Mouse (Mus musculus) brown adipose tissue, adult 24 weeks (tissue): ENCODE results near the gene CK137956. TPM values are rescaled to one million over a fixed set of nuclear protein-coding genes. Genes with fewer than 3 reads are reported as not detected.

ENCODE experiments used
- H3K27ac ChIP-seq: fragments of 200-500 bp; replicated peaks from 2 replicates; pipeline ENCODE4 v1.5.1; 2012; ENCODE audit warnings: low read depth, mild to moderate bottlenecking, low read length
- H3K4me1 ChIP-seq: fragments of 200-500 bp; 2 replicates; pipeline ENCODE4 v1.6.1; 2012; ENCODE audit warnings: low read length, mixed read lengths; ENCODE audit not compliant: control insufficient read depth, insufficient read depth, insufficient read length
- H3K4me3 ChIP-seq: fragments of 200-500 bp; 2 replicates; pipeline ENCODE4 v1.5.1; 2012; ENCODE audit warnings: low read depth, mild to moderate bottlenecking, low read length, moderate library complexity; ENCODE audit not compliant: insufficient read depth
- polyA plus RNA-seq: library from polyadenylated mRNA; stranded (reverse); fragments of >200 nt; gene quantifications from 2 replicates; pipeline ENCODE4 v1.2.4, GENCODE M21; 2012; ENCODE audit not compliant: missing spikeins, insufficient read depth, insufficient read length

CK137956 gene
- polyA plus RNA-seq, 1 experiment, result not detected

DNA sequence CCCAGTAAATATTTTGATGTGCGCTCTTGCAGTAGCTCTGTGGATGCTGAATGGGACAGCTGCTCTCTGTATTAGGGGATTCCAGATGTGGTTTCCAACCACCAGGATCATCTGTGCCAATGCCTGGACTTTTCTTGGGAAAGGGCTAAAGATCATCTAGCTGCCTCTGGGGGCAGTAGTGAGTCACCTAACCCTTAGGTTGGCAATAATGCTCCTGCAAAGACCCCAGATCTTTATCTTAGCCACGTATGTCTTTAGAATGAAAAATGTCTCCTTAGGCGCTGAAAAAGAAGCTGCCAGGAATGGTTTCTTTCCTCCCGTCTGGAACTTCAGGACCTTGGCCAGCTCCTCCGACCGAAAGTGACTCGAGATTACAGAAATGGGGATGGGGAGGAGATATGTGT, 731 bp downstream of the CK137956 start:
- Histone ChIP-seq H3K4me1 (no peaks in the 10 kb centered on the region), H3K4me3 (no peak overlapping the region), H3K27ac (no peak overlapping the region)

DNA sequence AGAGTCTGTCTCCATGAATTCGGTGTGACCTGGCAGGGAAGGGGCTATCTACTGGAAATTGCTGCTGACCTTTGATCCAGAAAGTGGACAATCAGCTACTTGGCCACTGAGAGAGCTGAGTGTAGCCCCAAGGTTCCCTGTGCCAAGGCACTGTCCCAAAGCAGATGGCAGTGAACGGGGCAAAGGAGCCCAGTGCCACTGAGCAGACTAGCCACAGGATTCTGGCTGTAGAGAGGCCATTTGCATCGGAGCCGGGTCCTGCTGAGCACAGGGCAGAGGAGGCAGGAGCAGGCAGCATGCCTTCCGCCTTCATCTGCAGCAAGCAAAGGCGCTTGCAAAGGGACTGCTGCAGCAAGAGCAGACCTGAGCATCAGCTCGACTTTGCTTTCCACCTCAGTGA, 1.6 kb downstream of the CK137956 start:
- no peaks in the 10 kb centered on the region for H3K4me1 ChIP-seq
- H3K27ac ChIP-seq, result no peak overlapping the region
- H3K4me3 ChIP-seq, result no peak overlapping the region

DNA sequence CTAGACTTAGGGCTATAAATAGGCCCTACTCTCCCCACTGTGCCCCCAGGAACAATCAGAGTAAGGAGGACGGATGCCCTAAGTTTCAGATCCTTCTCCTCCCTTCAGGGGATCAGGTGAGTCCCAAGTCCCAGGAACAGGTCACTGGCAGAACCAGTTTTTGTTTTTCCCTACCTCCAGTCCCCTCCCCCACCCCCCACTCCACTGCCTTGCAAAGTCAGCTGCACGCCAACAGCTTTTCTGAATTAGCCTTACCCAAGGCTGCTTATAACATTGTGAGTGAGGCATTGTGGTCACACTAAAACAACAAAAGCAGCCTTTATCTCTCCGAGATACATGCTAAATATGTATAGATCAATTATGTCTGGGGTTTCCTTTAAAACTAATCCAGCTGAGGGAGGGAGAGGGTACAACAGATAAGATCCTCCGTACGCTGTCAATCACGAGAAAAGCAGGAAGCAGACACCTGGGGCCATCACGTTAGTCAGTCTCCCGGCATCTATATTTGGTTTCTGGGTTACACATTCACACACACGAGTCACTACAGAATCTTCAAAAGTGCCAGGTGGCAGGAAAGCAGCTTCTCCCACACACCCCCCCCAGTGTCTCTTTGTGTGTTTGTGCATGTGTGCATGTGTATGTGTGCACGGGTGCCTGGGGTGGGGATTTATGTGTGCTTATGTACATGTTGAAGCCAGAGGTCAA, 17.6 kb downstream of the CK137956 start:
- H3K4me3 ChIP-seq, result no peak overlapping the region
- H3K27ac ChIP-seq, result no peak overlapping the region
- no peaks in the 10 kb centered on the region for H3K4me1 ChIP-seq

DNA sequence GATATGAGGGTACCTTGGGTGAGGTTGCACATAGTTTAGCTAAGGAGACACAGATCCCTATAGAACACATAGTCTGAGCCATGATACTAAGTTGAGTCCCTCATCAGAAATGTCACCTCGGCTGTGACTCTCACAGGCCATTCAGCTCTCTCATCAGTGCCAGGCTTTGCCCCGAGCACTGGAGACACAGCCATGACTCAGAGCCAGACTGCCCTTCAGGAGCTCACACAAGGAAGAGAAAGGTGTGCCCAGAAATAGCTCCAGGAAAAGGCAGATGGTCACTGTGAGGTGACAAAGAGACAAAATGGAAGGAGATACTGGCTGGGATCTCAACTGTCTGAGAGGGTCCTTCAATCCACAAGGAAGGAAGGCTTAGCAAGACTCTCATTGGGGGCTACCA, 23.1 kb downstream of the CK137956 start:
- Histone ChIP-seq H3K4me1 (no peaks in the 10 kb centered on the region), H3K27ac (no peak overlapping the region), H3K4me3 (no peak overlapping the region)

DNA sequence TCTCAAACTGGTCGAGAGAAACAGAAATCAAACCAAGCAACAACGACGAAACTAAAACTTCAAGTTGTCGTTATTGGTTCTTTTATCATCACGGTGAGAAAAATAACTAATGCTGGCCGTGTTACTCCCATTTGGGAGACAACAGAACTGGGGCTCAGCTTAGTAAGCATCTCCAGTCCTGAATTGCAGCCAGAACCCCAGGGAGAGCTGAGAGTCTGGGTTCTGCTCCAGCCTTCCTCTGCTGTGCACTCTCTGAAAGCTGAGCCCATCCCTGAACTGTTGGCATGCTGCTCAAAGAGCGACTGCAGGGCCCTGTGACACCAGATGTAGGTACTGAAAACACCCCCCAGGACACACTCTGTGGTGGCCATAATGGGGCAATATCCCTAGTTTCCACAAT, 33.3 kb downstream of the CK137956 start:
- no peaks in the 10 kb centered on the region for H3K4me1 ChIP-seq
- H3K27ac ChIP-seq, result no peak overlapping the region
- no peak overlapping the region for H3K4me3 ChIP-seq

DNA sequence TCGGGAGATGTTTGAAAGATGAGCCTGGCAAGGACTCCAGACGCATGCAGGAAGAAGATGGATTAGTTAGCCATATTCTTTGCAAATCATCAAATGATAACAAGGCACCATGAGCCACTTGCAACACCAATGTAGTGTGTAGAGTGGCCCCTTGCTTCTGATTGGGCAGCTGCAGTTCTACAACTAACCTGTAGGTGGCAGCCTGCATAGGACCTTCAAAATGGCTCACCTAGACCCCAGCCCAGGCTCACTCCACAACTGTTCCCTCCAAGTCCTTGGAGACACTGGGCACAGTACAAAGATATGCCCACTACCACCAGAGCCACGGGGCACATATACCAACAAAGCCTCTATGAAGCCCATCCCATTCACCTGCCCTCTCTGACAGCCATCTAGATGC, 35.4 kb downstream of the CK137956 start:
- H3K4me3 ChIP-seq, result no peak overlapping the region
- H3K27ac ChIP-seq, result no peak overlapping the region
- no peaks in the 10 kb centered on the region for H3K4me1 ChIP-seq

DNA sequence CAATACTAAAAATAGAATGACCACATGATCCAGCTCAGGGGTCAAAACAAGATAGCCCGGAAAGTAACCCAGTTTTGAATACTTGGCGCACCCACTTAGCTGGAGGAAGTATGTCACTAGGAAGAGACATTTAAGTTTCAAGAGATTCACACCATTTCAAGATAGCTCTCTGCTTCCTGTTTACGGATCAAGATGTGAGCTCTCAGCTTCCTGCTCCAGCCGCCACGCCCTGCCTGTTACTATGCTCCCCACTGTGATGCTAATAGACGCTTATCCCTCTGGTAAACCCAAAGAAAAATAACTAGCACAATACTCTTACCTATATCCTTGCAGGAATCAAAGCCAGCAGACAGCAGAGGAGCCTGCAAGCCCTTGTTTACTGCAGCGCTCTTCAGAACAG, 57.2 kb downstream of the CK137956 start:
- H3K4me1 ChIP-seq, result no peaks in the 10 kb centered on the region

DNA sequence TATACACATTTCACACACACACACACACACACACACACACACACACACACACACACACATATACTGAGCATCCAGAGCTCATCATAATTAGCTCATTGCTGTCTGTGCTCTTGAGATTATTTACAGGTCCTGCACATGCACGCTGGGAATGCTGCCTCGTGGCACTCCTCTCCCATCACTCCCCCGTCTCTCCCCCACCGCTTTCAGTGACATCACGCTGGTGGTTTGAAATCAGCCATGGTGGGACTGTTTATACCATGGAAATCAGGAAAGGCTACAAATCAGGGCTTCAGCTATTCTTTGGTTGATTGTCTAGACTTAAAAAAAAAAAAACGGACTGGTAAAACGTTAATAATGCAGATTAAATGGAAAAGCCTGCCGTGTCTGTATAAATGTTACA, 63.6 kb downstream of the CK137956 start:
- Histone ChIP-seq H3K4me1 (no peaks in the 10 kb centered on the region), H3K27ac (no peak overlapping the region), H3K4me3 (no peak overlapping the region)

More for the DNA sequence above, 57.2 kb downstream of the CK137956 start:
- no peak overlapping the region for H3K4me3 ChIP-seq
- no peak overlapping the region for H3K27ac ChIP-seq

DNA sequence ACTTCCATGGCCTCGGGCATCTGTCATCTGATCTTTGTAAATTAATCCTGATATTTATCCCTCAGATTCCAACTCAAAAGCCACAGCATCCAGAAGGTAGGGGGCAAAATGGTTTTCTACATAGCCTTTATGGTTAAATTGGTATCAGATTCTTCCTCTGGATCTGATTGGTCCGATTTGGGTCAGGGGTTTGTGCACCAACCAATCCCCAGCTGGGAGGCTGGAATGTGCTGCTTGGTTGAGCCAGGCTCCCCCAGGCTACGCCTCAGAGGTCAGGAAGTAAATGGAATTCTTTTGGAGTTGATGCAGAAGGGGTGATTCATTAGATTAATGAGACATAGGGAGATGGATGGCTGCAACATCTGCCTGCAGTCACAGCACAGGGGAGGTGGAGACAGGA, 66.8 kb downstream of the CK137956 start:
- no peak overlapping the region for H3K27ac ChIP-seq
- H3K4me1 ChIP-seq, result no peaks in the 10 kb centered on the region
- H3K4me3 ChIP-seq, result no peak overlapping the region

DNA sequence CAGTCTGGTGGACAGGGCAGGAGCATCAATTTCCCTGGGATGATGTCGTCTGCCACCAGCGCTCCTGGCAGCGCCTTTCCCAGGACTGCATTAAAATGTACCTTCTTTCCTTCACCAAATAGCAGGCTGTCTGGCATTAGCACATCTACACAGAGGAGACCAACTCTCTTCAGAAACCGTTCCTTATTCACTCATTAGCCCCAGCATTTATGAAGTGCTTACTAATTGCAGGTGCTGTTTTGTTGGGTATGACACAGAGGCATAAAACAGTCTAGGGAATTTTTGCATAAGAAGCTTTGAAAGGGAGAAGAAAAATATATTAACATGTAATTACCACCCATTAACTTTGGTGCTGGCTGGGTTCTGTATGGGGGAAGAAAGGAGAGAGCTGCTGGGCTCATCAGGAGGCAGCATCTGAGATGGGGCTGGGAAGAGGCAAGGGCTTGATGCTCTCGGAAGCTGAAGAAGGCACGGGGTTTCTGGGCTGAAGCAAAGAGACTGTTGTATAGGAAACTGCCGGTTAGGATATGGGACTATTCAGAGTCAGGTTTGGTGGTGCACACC, 69.8 kb downstream of the CK137956 start:
- Histone ChIP-seq H3K27ac (no peak overlapping the region), H3K4me3 (no peak overlapping the region)

DNA sequence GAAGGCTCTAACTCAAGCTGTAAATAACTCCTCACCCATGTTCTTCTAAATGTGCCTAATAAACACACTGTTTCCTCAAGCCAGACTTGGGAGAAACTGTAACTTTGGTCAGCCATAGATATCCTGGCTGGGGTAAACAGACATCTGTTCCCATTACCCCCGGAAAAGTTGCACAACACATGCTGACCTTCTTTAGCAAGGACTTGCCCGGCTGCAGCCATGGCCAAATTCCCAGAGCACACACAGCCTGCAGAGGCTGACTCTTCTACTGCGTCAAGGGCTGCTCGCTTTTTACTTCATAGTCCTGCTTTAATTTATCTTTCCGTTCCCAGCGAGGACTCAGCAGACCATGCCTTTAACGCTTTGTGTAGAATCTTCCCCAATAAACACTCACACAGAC, 81.7 kb downstream of the CK137956 start:
- Histone ChIP-seq H3K27ac (no peak overlapping the region), H3K4me3 (no peak overlapping the region), H3K4me1 (no peaks in the 10 kb centered on the region)

More for the DNA sequence above, 69.8 kb downstream of the CK137956 start:
- H3K4me1 ChIP-seq, result no peaks in the 10 kb centered on the region

DNA sequence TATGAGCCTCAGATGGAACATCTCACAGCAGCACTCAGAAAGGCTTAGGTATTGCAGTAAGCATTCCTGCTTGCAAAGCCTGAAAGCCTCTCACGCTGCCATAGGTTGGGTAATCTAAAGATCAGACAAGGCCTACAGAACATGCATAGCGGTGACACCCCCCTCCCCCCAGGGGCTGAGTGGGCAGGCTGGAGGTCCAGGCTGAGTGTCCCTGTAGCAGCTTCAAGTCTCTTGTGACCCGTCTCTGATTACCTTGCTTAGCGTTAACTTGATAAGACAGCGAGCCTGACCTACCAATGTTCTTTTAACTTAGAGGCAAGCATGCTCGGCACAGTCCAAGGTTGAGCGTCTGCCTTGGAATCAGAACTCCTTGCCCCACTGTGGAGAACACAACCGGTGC, 91.8 kb downstream of the CK137956 start:
- H3K4me1 ChIP-seq, result no peaks in the 10 kb centered on the region
- H3K4me3 ChIP-seq, result no peak overlapping the region
- H3K27ac ChIP-seq, result no peak overlapping the region

Other genes with a start within 250 kb of the CK137956 start
- gene Csmd2, start 16.9 kb upstream of the CK137956 start, polyA plus RNA-seq, result 0.38 TPM in 1 of 2 replicates, not detected in the other